Mouse (Mus musculus): ENCODE measurements at regions not wholly inside any gene's neighbourhood (a gene's known extent, or its start where the extent isn't known, plus 50 kb on each side); places are given as distances from the start of the nearest gene placed in this dataset.

DNA sequence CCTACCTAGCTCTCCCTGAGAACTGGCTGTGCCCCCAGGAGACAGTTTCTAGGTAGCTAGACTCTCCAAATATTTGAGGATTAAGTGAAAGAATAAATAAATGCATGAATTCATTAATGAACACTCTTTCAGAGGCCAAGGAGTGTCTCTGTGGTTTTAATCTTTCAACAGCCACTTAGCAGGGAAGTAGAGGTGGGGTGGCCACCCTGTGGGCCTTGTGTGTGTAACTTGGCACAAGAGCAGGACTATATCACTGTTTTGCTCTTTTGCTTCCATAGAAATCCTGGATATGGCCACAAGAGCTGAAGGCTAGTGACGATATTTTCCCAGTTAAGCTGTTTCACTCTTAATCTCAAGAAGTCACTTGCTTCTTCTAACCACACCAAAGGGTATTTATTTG is 123.1 kb downstream of the Areg start:
- no peak overlapping the region for H3K27ac ChIP-seq (ENCODE audit: low read length)
- H3K36me3 ChIP-seq (ENCODE audit: control insufficient read depth, insufficient read depth), result no peaks in the 10 kb centered on the region
- no peaks in the 10 kb centered on the region for H3K4me1 ChIP-seq (ENCODE audit: control insufficient read depth, low read depth, low read length)
- no peak overlapping the region for H3K4me2 ChIP-seq (ENCODE audit: low read depth, low read length)
- H3K9ac ChIP-seq (ENCODE audit: low read depth, low read length), result no peak overlapping the region
- ATAC-seq (ENCODE audit: low read depth), result no peak
- 61% methylated on average over 1 of the region's 1 CpGs for WGBS (ENCODE audit: insufficient replicate concordance)
- no peaks in the 10 kb centered on the region for H3K27me3 ChIP-seq (ENCODE audit: control insufficient read depth, insufficient read depth, low read depth, low read length)
- no peak overlapping the region for H3K4me3 ChIP-seq (ENCODE audit: low read depth, low read length)
- no peaks in the 10 kb centered on the region for H3K9me3 ChIP-seq (replicated peaks; ENCODE audit: control insufficient read depth, low read length)

DNA sequence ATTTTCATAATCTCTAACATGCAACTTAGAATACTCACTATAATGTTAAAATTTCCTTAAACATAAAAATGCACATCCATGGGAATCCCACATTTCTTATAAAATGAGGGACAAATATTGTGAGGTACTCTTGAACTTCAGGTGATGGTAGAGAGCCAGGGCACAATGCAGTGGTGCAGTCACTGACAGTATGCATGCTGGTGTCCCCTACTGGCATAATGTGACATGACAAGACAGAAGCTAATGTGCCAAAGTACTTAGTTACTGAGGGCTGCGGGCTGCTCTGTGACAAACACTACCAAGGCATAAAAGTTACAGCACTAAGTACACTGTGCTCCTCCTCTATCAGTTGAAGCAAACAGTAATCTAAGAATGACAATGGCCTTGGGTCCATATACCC is 131.3 kb downstream of the Areg start:
- Histone ChIP-seq H3K27ac (ENCODE audit: low read length) (no peak overlapping the region), H3K27me3 (ENCODE audit: control insufficient read depth, insufficient read depth, low read depth, low read length) (no peaks in the 10 kb centered on the region), H3K9me3 (replicated peaks; ENCODE audit: control insufficient read depth, low read length) (no peaks in the 10 kb centered on the region), H3K36me3 (ENCODE audit: control insufficient read depth, insufficient read depth) (no peaks in the 10 kb centered on the region), H3K9ac (ENCODE audit: low read depth, low read length) (no peak overlapping the region), H3K4me3 (ENCODE audit: low read depth, low read length) (no peak overlapping the region), H3K4me1 (ENCODE audit: control insufficient read depth, low read depth, low read length) (no peaks in the 10 kb centered on the region), H3K4me2 (ENCODE audit: low read depth, low read length) (no peak overlapping the region)
- 26% methylated on average over 1 of the region's 1 CpGs for WGBS (ENCODE audit: insufficient replicate concordance)
- no peak for ATAC-seq (ENCODE audit: low read depth)

DNA sequence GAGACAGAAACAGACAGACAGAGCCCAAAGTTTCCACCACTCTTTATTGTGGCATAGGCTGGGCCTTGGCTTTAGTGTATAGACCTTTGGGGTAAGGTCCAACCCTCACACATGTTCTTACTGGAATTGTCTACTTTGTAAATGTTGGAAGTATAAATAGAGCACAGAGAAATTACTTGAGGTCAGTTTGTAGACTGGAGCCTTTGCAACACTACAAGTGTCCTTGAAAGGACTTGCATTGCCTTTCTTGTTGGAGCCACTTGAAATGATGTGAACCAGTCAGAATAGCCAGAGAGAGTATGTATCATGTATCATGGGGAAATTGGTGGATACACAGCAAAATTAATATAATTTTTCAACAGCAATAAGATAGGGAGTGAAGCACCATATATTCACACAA is 131.4 kb downstream of the Btc start:
- H3K4me3 ChIP-seq (ENCODE audit: low read depth, low read length), result no peak overlapping the region
- no peak overlapping the region for H3K9ac ChIP-seq (ENCODE audit: low read depth, low read length)
- H3K27me3 ChIP-seq (ENCODE audit: control insufficient read depth, insufficient read depth, low read depth, low read length), result no peaks in the 10 kb centered on the region
- H3K4me2 ChIP-seq (ENCODE audit: low read depth, low read length), result no peak overlapping the region
- no peaks in the 10 kb centered on the region for H3K4me1 ChIP-seq (ENCODE audit: control insufficient read depth, low read depth, low read length)
- H3K36me3 ChIP-seq (ENCODE audit: control insufficient read depth, insufficient read depth), result no peaks in the 10 kb centered on the region
- H3K27ac ChIP-seq (ENCODE audit: low read length), result no peak overlapping the region
- H3K9me3 ChIP-seq (replicated peaks; ENCODE audit: control insufficient read depth, low read length), result no peaks in the 10 kb centered on the region
- ATAC-seq (ENCODE audit: low read depth), result no peak

DNA sequence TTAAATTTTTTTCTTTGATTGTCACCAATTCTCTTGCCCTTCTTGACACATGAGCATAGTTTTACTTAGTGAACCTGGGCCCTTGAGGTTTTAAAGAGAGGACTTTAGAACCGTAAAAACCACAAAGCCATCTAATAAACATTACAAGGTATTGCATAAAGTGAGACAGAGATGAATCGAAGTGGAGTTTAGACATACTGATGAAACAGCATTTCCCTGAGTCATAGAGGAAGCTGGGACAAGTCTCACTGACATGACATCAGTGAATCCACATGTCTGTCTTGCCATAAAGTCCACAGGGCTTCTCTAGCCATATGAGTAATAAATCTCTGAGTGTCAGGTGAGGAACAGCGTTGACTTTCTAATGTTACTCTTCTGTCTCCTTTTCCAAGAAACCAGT is 128.4 kb downstream of the Btc start:
- 39% methylated on average over 3 of the region's 3 CpGs for WGBS (ENCODE audit: insufficient replicate concordance)
- Histone ChIP-seq H3K27ac (ENCODE audit: low read length) (no peak overlapping the region), H3K9me3 (replicated peaks; ENCODE audit: control insufficient read depth, low read length) (no peaks in the 10 kb centered on the region), H3K4me3 (ENCODE audit: low read depth, low read length) (no peak overlapping the region), H3K4me2 (ENCODE audit: low read depth, low read length) (no peak overlapping the region), H3K4me1 (ENCODE audit: control insufficient read depth, low read depth, low read length) (no peaks in the 10 kb centered on the region), H3K9ac (ENCODE audit: low read depth, low read length) (no peak overlapping the region), H3K36me3 (ENCODE audit: control insufficient read depth, insufficient read depth) (no peaks in the 10 kb centered on the region), H3K27me3 (ENCODE audit: control insufficient read depth, insufficient read depth, low read depth, low read length) (no peaks in the 10 kb centered on the region)
- ATAC-seq (ENCODE audit: low read depth), result no peak

DNA sequence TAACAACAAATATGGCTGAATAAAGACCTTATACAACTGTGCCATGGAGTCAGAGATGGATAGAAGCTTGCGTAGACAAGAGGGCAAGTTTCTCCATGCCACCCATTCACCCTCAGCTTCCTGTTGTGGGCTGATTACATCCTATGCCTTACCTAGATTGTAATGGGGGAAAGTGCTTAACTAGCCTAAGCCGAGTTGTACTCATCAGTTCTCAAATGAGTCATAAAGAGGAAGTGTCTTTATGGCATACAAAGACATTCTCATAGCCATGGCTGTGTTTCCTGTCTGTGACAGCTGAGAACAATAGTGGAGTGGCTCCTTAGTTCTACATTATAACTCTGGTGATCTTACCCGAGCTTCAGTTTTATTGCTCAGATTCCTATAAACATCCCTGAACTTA is 124.3 kb downstream of the Btc start:
- 29% methylated on average over 3 of the region's 3 CpGs for WGBS (ENCODE audit: insufficient replicate concordance)
- no peak overlapping the region for H3K4me2 ChIP-seq (ENCODE audit: low read depth, low read length)
- no peak for ATAC-seq (ENCODE audit: low read depth)
- no peak overlapping the region for H3K4me3 ChIP-seq (ENCODE audit: low read depth, low read length)
- H3K9me3 ChIP-seq (replicated peaks; ENCODE audit: control insufficient read depth, low read length), result no peaks in the 10 kb centered on the region
- H3K36me3 ChIP-seq (ENCODE audit: control insufficient read depth, insufficient read depth), result no peaks in the 10 kb centered on the region
- no peaks in the 10 kb centered on the region for H3K27me3 ChIP-seq (ENCODE audit: control insufficient read depth, insufficient read depth, low read depth, low read length)
- no peak overlapping the region for H3K9ac ChIP-seq (ENCODE audit: low read depth, low read length)
- H3K4me1 ChIP-seq (ENCODE audit: control insufficient read depth, low read depth, low read length), result no peaks in the 10 kb centered on the region
- no peak overlapping the region for H3K27ac ChIP-seq (ENCODE audit: low read length)

DNA sequence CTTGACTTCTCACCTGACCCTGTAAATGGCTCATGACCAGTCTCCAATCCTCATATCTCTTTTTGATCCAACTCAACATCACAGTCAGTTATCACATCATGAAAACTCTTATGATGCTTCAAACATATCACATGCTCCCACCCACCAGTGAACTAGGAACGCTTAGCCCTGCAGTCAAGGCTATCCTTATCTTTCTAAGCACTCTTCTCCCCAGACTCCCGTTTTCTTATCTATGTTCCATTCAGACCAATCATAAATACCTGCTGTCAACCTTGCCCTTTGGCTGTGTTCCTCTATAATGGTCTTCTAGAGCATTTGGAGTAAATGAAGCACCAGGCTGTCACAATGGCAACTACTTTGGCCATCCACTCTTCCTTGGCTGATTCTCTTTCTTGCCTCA is 123.3 kb downstream of the Btc start:
- Histone ChIP-seq H3K4me3 (ENCODE audit: low read depth, low read length) (no peak overlapping the region), H3K4me2 (ENCODE audit: low read depth, low read length) (no peak overlapping the region), H3K36me3 (ENCODE audit: control insufficient read depth, insufficient read depth) (no peaks in the 10 kb centered on the region), H3K9me3 (replicated peaks; ENCODE audit: control insufficient read depth, low read length) (no peaks in the 10 kb centered on the region), H3K4me1 (ENCODE audit: control insufficient read depth, low read depth, low read length) (no peaks in the 10 kb centered on the region), H3K27me3 (ENCODE audit: control insufficient read depth, insufficient read depth, low read depth, low read length) (no peaks in the 10 kb centered on the region), H3K9ac (ENCODE audit: low read depth, low read length) (no peak overlapping the region), H3K27ac (ENCODE audit: low read length) (no peak overlapping the region)
- WGBS (ENCODE audit: insufficient replicate concordance), result 22% methylated on average over 2 of the region's 2 CpGs
- ATAC-seq (ENCODE audit: low read depth), result no peak

DNA sequence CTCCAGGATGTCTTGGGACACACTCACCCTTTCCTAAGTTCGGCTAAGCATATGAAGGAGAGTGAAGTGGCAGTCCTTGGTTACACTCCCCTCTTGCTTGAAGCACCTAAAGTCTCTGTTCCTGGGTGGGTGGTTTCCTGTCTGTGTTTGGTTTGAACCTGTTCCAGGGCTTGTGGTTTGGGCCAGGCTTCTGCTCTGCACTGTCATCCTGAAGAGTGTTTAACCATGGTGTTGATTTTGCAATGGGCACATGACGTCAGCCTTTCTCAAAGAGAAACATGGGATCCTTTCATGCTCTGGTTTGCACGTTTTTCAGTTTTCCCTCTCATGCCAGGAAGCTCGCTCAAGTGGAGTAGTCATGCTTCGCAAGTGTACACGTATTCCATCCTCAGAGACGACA is 119.8 kb downstream of the Btc start:
- Histone ChIP-seq H3K4me1 (ENCODE audit: control insufficient read depth, low read depth, low read length) (no peaks in the 10 kb centered on the region), H3K4me3 (ENCODE audit: low read depth, low read length) (no peak overlapping the region), H3K9ac (ENCODE audit: low read depth, low read length) (no peak overlapping the region), H3K9me3 (replicated peaks; ENCODE audit: control insufficient read depth, low read length) (no peaks in the 10 kb centered on the region), H3K27me3 (ENCODE audit: control insufficient read depth, insufficient read depth, low read depth, low read length) (no peaks in the 10 kb centered on the region), H3K4me2 (ENCODE audit: low read depth, low read length) (no peak overlapping the region), H3K36me3 (ENCODE audit: control insufficient read depth, insufficient read depth) (no peaks in the 10 kb centered on the region), H3K27ac (ENCODE audit: low read length) (no peak overlapping the region)
- peak; percentile 80 for ATAC-seq (ENCODE audit: low read depth)
- WGBS (ENCODE audit: insufficient replicate concordance), result 38% methylated on average over 7 of the region's 7 CpGs

DNA sequence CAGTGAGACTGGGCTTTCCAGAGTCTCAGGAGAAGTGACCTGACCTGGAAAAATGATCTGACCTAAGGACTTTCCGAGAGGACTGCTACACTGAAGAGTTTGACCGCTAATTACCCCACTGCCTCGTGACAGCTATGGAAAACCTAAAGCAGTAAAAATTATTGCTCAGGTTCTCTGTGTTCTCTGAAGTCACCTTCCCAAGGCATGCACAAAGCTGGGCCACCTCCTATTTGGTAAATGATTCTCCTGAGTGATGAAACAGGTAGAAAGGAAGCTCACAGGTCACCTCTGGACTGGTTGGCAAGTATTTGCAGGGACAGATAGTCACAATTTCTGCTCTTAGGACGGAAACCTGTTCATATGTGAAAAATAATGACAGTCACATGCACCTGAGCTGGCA is 109.7 kb downstream of the Btc start:
- 46% methylated on average over 4 of the region's 4 CpGs for WGBS (ENCODE audit: insufficient replicate concordance)
- ATAC-seq (ENCODE audit: low read depth), result peak; percentile 88

DNA sequence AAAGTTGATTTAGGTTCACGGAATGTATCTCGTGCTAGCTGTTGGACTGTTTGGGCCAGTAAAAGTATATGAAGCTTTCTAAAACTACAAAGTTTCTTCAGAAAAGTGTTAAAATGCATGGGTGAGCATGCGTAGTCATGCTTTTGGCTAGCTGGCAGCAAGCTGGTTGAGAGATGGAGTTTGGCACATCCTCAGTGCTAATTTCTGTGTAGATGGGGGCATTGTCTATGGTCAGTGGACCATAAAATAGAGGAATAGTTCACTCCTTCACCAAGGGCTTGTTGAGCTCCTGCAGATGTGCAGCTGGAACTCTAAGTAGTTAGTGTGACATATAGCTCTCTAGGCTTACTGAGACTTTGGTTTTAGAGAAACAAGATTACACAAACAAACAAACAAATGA is 107.8 kb downstream of the Btc start:
- WGBS (ENCODE audit: insufficient replicate concordance), result 76% methylated on average over 3 of the region's 3 CpGs
- no peak for ATAC-seq (ENCODE audit: low read depth)
- Histone ChIP-seq H3K4me1 (ENCODE audit: control insufficient read depth, low read depth, low read length) (no peaks in the 10 kb centered on the region), H3K9me3 (replicated peaks; ENCODE audit: control insufficient read depth, low read length) (no peaks in the 10 kb centered on the region), H3K27ac (ENCODE audit: low read length) (no peak overlapping the region), H3K36me3 (ENCODE audit: control insufficient read depth, insufficient read depth) (no peaks in the 10 kb centered on the region), H3K27me3 (ENCODE audit: control insufficient read depth, insufficient read depth, low read depth, low read length) (no peaks in the 10 kb centered on the region), H3K9ac (ENCODE audit: low read depth, low read length) (no peak overlapping the region), H3K4me3 (ENCODE audit: low read depth, low read length) (no peak overlapping the region), H3K4me2 (ENCODE audit: low read depth, low read length) (no peak overlapping the region)

More for the DNA sequence above, 109.7 kb downstream of the Btc start:
- Histone ChIP-seq H3K4me2 (ENCODE audit: low read depth, low read length) (no peak overlapping the region), H3K9ac (ENCODE audit: low read depth, low read length) (no peak overlapping the region), H3K27ac (ENCODE audit: low read length) (no peak overlapping the region), H3K36me3 (ENCODE audit: control insufficient read depth, insufficient read depth) (no peaks in the 10 kb centered on the region), H3K4me3 (ENCODE audit: low read depth, low read length) (no peak overlapping the region), H3K9me3 (replicated peaks; ENCODE audit: control insufficient read depth, low read length) (no peaks in the 10 kb centered on the region), H3K27me3 (ENCODE audit: control insufficient read depth, insufficient read depth, low read depth, low read length) (no peaks in the 10 kb centered on the region), H3K4me1 (ENCODE audit: control insufficient read depth, low read depth, low read length) (no peaks in the 10 kb centered on the region)

DNA sequence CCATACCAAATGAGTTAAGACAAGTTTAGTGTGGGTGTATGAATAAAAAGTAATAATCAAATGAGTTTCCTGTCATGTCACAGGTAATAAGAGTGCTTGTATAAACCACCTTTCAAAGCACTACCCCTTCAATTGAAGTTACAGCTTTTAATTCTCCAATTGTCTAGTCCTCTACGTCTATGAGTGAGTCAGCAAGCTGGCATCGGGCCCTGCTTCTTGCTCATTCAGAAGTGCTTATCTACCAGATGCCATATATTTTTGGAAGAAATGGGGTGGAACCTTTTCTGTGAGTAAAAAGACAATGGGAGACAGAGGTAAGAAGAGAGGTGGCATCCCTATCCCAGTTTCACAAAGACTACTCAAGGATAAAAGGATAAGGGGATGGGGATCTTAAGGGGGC is 105.7 kb downstream of the Btc start:
- no peaks in the 10 kb centered on the region for H3K27me3 ChIP-seq (ENCODE audit: control insufficient read depth, insufficient read depth, low read depth, low read length)
- H3K4me3 ChIP-seq (ENCODE audit: low read depth, low read length), result no peak overlapping the region
- ATAC-seq (ENCODE audit: low read depth), result no peak
- H3K9ac ChIP-seq (ENCODE audit: low read depth, low read length), result no peak overlapping the region
- no peaks in the 10 kb centered on the region for H3K36me3 ChIP-seq (ENCODE audit: control insufficient read depth, insufficient read depth)
- H3K4me1 ChIP-seq (ENCODE audit: control insufficient read depth, low read depth, low read length), result no peaks in the 10 kb centered on the region
- WGBS (ENCODE audit: insufficient replicate concordance), result 52% methylated on average over 2 of the region's 2 CpGs
- no peak overlapping the region for H3K27ac ChIP-seq (ENCODE audit: low read length)
- no peak overlapping the region for H3K4me2 ChIP-seq (ENCODE audit: low read depth, low read length)
- H3K9me3 ChIP-seq (replicated peaks; ENCODE audit: control insufficient read depth, low read length), result no peaks in the 10 kb centered on the region

Measured in liver, embryonic 16.5 days (tissue).